Mouse (Mus musculus) natural killer cell, adult 2 months (primary cell): ENCODE data around the gene Gm9803.
"Not testable (repeated sequence)": the region's sequence is repeated elsewhere in the genome, so short reads cannot be mapped to it uniquely, and the experiment has no call there.

Experiments
- DNase-seq, 2 experiments: peaks; one replicate each; pipeline ENCODE4 v3.0.0; 2022; ENCODE audit warnings: low spot score in 2 of 2

Gm9803 gene

DNA sequence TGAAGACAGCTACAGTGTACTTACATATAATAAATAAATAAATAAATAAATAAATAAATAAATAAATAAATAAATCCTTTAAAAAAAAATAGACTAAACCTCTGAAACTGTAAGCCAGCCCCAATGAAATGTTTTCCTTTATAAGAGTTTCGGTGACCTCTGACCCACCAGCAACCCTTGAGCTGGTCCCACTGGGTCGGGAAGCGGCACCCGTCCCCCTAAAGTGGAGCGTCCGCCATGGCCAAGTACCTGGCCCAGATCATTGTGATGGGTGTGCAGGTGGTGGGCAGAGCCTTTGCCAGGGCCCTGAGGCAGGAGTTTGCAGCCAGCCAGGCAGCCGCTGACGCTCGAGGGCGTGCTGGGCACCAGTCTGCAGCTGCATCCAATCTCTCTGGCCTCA lies at the start of gene Gm9803:
Gene Gm9803, plus strand, starts transcription at position 154 of the 400 bp plus-strand sequence.
- DNase-seq, result not testable (repeated sequence)

DNA sequence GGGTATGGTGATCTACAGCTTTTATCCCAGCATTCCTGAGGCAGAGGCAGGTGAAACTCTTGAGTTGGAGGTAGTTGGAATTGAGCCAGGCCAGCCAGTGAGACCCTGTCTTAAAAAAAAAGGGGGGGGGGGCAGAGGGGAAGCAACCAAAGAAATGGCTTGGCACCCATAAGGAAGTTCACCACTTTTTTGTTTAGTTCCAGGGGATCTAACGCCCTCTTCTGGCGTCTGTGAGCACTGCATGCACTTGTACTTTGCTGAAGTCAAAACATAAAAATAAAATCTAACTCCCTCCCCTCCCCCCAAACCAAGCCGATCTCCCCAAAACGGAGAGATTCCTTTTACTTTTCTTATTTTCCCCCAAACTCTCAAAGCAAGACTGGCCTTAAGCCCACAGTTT lies 48.5 kb upstream of the Gm9803 start:
- peak in 1 of 2 experiments; percentile 54 for DNase-seq

DNA sequence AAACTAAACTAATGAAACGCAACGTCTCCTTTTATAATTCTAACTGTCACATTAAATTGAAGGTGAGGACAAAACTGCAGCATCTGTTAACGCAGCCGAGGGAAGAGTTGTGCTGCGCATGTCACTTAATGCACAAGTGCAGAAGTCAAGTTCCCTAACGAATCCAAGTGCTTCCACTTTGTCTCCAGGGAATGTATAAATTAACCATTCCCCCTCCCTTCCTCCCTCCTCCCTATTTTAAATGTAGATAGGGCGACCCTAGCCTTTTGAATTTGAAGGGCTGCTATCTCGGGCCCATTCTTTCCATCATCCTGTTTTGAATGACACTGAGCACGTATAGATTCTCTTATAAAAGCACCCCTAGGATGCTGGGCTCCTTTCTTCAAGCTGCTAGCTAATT lies 46.4 kb upstream of the Gm9803 start:
- no peak for DNase-seq

DNA sequence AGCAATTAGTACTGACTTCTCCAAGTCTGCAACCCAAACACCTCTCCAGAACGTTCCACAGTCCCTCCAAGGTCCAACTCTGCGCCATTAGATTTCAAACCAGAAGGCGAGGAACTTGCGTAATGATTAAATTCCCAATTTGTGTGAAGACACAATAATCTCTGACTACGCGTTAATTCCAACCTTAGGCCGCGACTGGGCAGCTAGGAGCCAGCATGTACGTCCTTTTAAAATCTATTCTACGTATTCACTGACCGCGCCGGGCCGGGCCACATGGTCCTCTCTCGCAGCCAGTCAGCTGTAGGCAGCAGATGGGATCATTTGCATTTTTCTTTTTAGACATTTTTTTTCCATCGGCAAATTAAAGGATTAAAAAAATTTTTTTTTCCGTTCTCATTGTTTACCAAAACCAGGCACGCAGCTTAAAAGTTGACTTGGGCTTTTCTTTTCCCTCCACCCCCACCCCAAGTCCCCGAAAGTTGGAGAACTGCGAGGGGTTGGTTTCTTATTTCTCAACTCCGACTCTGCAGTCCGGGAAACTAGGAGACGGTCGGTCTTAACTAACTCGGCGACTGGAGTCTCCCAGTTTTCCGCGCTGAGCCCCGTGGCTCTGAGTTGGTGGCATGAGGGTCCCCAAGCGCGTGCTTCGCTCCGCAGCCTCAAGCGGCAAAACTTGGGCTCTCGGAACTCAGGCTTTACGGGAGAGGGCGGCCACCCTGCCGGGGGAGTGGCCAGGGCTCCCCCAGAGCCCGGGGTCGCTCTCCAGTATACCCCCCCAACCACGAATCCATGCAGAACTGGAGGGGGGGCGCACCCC lies 45.8 kb upstream of the Gm9803 start:
- peak in 1 of 2 experiments; percentile 1 for DNase-seq

DNA sequence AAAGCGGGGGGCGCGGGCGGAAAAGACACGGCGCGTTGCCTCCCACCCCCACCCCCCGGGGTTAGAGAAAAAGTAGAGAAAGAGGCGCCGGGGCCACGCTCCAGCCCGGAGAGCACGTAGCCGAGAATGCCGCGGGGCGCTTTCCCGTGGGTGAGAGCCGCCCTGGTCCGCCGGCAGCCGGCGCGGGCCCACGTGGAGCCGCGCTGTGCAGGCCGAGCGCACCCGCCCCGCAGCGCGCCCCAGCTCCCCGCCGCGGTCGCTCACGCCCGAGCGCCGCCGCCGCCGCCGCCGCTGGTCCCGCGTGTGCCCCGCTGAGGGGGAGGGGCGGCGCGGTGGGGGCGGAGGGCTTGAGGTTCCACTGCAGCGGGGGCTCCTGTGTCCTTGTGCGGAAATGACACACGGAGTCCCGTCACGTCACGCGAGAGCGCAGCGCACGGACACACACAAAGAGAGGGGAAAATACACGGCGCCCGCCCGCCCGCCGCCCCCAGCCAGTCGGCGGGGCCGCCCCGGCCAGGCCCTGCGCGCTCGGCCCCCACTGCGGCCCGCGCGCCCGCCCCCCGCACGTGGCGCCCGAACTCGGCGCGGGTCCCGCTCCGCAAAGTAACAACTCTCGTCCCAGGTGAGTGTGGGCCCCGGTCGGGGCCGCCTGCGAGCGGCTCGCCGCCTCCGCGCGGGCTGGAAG lies 45.0 kb upstream of the Gm9803 start, which contains the start of gene Bend3:
Gene Bend3, plus strand, starts transcription at position 81 of the 685 bp plus-strand sequence.
- DNase-seq, result peak; percentile 41 to 58

GRCm38 (mm10) chr10:43479436-43480157 lies 44.3 kb upstream of the Gm9803 start:
- DNase-seq, result peak; percentile 79 to 88

GRCm38 (mm10) chr10:43480227-43480849 lies 43.5 kb upstream of the Gm9803 start:
- no peak for DNase-seq

- DNase-seq, result no peak
Measured at GRCm38 (mm10) chr10:43481179-43481578, 42.7 kb upstream of the Gm9803 start.

- no peak for DNase-seq
Measured at GRCm38 (mm10) chr10:43482021-43482420, 41.9 kb upstream of the Gm9803 start.

DNA sequence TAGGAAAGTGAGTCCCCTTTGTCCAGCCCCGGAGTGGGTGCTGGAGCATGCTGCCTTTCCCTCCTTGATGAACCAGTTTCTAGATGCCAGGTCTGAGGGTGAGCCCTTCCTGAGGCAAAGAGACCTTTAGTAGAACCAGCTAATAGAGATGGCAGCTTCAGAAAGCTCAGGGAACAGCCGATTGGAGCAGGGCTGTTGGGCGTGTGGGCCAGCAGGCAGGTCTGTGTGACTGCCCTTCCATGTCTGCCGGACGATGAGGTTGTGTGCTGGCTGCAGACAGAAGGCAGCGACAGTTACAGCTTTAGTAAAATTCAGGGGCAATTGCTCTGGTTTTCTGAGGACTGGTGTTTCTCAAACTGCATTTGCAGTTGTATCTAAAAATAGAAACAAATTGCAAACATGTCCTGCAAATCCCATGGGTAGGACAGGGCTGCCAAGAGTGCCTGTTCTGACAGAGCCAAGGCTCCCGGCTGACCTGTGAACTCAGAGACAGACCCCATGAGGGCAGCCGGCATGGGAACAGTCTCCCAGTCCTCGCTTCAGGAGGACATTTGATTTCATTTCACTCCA lies 40.4 kb upstream of the Gm9803 start:
- no peak for DNase-seq

- DNase-seq, result no peak
Measured at GRCm38 (mm10) chr10:43485751-43486268, 38.1 kb upstream of the Gm9803 start.

GRCm38 (mm10) chr10:43487441-43488010 lies 36.4 kb upstream of the Gm9803 start:
- DNase-seq, result no peak

DNA sequence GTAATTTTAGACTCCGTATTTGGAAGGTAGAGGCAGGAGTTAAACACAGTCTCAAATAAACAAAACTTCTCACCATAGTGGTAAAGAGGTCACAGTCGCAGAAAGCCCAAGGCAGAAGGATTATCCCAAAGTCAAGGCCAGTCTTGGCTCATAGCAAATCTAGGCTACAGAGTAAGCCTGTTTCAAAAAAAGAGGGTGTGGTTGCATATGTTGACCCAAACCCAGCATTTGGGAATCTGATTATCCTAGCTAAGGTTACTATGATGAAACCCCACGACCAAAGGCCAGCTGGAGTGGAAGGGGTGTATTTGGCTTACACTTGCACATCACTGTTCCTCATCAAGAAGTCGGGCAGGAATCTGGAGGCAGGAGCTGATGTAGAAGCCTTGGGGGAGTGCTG lies 35.6 kb upstream of the Gm9803 start:
- no peak for DNase-seq

DNA sequence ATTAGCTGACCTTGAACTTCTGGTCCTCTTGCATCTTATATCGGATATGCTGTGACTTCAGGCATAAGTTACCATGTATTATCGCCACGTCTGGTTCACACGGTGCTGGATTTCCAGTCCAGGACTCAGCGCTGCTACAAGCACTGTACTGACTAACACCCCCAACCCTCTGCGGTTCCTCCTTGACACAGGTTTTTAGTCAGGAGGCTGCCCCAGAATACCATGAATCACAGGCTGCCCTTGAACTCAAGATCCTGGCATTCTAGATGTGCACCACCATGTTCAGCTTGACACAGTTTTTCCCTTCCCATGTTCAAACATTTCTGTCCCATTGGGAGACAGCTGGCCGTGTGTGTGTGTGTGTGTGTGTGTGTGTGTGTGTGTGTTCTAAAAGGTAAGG lies 34.7 kb upstream of the Gm9803 start:
- DNase-seq, result no peak

- no peak for DNase-seq
Measured at GRCm38 (mm10) chr10:43489550-43489949, 34.3 kb upstream of the Gm9803 start.

GRCm38 (mm10) chr10:43490034-43490433 lies 33.9 kb upstream of the Gm9803 start:
- DNase-seq, result no peak

DNA sequence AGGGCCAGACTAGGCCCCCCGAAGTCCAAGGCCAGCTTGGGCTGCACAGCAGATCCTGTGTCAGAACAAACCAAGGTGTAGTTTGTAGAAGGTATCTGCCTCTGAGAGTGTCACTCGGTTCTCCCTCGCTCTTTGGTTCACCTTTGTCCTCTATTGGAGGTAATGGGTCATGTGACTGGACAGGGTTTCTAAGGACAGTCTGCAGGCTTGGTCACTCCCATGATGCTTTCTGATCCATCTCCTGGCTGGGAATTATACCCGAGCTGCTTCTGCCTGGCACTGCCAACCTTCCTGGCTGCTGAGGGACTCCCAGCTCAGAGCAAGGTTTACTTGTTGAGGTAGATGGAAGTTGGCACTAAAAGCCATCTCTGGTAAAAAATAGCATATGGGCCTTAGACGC lies 33.0 kb upstream of the Gm9803 start:
- no peak for DNase-seq

- no peak for DNase-seq
Measured at GRCm38 (mm10) chr10:43502599-43502998, 21.3 kb upstream of the Gm9803 start.

DNA sequence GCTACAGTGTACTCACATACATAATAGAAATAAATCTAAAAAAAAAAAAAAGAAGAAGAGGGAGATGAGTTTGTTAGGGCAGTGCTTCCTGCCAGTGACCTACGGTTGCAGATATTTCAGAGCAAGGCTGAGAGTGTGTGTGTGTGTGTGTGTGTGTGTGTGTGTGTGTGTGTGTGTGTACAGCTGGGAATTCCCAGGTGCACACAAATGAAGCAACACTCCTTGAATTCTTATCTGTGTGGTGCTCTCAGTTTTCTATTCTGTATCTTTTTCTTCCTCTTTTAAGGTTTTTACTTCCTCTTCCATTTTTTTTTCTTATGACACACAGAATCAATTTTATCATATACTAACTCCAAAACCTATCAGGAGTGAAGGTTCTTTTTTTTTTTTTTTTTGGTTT lies 19.6 kb upstream of the Gm9803 start:
- no peak for DNase-seq

DNA sequence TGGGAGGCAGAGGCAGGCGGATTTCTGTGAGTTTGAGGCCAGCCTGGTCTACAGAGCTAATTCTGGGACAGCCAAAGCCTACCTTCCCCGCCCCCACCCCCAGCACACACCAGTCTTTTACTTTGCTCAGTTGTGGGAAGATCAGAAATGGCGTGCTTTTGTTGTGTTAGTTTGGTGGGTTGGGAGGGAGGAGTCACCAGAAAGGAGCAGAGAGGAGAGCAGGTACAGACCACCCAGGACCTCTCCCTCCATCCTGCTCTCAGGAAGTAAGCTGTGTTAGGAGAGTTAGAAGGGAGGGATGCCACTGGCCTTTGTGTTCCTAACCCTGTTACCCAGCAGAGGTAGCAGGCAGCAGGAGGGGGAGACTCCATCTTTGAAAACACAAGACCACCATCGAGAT lies 16.8 kb upstream of the Gm9803 start:
- no peak for DNase-seq

DNA sequence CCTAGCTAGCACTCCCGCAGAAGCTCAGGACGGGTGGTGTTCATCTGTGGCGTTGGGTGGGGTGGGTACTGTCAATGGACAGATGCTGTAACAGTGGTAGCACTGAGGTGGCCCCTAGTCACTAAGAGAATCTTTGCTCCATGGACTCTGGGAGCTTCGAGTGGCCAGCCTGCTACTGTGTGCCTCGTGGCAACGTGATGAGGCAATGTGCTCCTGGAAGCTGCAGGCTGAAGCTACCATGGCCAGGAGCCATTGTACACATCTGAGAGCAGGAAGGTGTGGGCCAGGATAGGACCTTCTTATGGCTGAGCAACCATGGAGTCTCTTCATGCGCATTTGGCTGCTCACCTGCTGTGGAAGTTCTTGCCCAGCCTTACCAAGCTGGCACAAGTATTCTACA lies 14.7 kb upstream of the Gm9803 start:
- DNase-seq, result no peak
